Mouse (Mus musculus): Measurements from ENCODE around the gene Herpud1.
A peak's percentile ranks its signal among the peaks of the same experiment; 100 is the strongest.
"Not testable (repeated sequence)": the region's sequence is repeated elsewhere in the genome, so short reads cannot be mapped to it uniquely, and the experiment has no call there.

DNA sequence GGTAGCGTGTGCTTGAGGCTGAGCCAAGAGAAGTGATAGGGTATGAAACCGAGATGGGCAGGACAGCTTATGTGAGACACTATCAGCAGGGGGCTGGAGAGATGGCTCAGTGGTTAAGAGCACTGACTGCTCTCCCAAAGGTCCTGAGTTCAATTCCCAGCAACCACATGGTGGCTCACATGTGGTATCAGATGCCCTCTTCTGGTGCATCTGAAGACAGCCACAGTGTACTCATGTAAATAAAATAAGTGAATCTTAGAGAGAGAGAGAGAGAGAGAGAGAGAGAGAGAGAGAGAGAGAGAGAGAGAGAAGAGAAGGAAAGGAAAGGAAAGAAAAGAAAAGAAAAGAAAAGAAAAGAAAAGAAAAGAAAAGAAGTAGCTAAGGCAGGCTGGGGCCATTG lies 13.7 kb downstream of the Herpud1 start:
- TF ChIP-seq ZC3H11A (IDR thresholded peaks at IDR 0.05; ENCODE audit: low read depth, low read length); ETS1 (conservative IDR thresholded peaks at IDR 0.05; ENCODE audit: low read depth, low read length); EP300 (IDR thresholded peaks at IDR 0.05; ENCODE audit: low read length); POLR2A (IDR thresholded peaks at IDR 0.05; ENCODE audit: low read depth, low read length); KAT2A (IDR thresholded peaks at IDR 0.05; ENCODE audit: insufficient replicate concordance, low read length); USF1 (IDR thresholded peaks at IDR 0.05; ENCODE audit: low read depth, low read length); POLR2AphosphoS2 (IDR thresholded peaks at IDR 0.05; ENCODE audit: low read depth, low read length); E2F4 (IDR thresholded peaks at IDR 0.05; ENCODE audit: insufficient replicate concordance, low read depth, low read length): not testable (repeated sequence)
- peak in 1 of 2 experiments; percentile 57; a peak in 2 of 4 replicates for TF ChIP-seq CTCF (conservative IDR thresholded peaks at IDR 0.05 in 1 of 2, IDR thresholded peaks at IDR 0.05 in 1 of 2; ENCODE audit: low read depth in 2 of 2, low read length in 2 of 2)
